Mouse (Mus musculus) neural tube, postnatal 0 days (tissue): ENCODE data around the gene Zfp871. TPM values are rescaled to one million over a fixed set of nuclear protein-coding genes. Genes with fewer than 3 reads are reported as not detected.

ENCODE experiments used
- polyA plus RNA-seq: library from polyadenylated mRNA; unstranded; fragments of >200 nt; fragmentation: Nextera tagmentation; extraction: Ambion mirVana; gene quantifications from 2 replicates; pipeline ENCODE4 v1.2.1, GENCODE M21; 2015

The Zfp871 gene
- 29.8 and 35.1 TPM in 2 replicates for polyA plus RNA-seq

GRCm38 (mm10) chr17:32788094-32788559, at the start of gene Zfp871:
Zfp871 (minus strand) TSS chr17:32788287.

GRCm38 (mm10) chr17:32829540-32830417, 41.7 kb upstream of the Zfp871 start, which contains the start of gene Zfp799:
Zfp799 (minus strand) TSS chr17:32830261.

GRCm38 (mm10) chr17:32809544-32810374, 21.7 kb upstream of the Zfp871 start, which contains the start of gene Zfp811:
Zfp811 (minus strand) TSS chr17:32809931.

Other genes with a start within 250 kb of the Zfp871 start
- 1.0 and 1.1 TPM in 2 replicates for gene Cyp4f37, start 167.0 kb downstream of the Zfp871 start, polyA plus RNA-seq
- 0.15 TPM in 1 of 2 replicates, not detected in the other for gene Cyp4f40, start 129.4 kb downstream of the Zfp871 start, polyA plus RNA-seq
- 3.8 and 4.6 TPM in 2 replicates for gene Cyp4f15, start 102.7 kb downstream of the Zfp871 start, polyA plus RNA-seq
- 20.7 and 24.6 TPM in 2 replicates for gene Zfp811, start 21.6 kb upstream of the Zfp871 start, polyA plus RNA-seq
- 10.5 and 10.8 TPM in 2 replicates for gene Zfp799, start 42.0 kb upstream of the Zfp871 start, polyA plus RNA-seq
- gene Zfp870, start 103.4 kb upstream of the Zfp871 start, polyA plus RNA-seq = 4.1 and 7.3 TPM in 2 replicates
- 0.48 and 0.51 TPM in 2 replicates for gene Cyp4f14, start 129.1 kb upstream of the Zfp871 start, polyA plus RNA-seq
- 10.5 and 11.3 TPM in 2 replicates for gene Cyp4f13, start 159.1 kb upstream of the Zfp871 start, polyA plus RNA-seq
- gene Zfp472, start 177.5 kb upstream of the Zfp871 start, polyA plus RNA-seq = 5.2 and 5.9 TPM in 2 replicates
- gene Zfp952, start 204.8 kb upstream of the Zfp871 start, polyA plus RNA-seq = 11.7 and 13.2 TPM in 2 replicates
- gene Zfp763, start 245.1 kb upstream of the Zfp871 start, polyA plus RNA-seq = 15.2 and 18.3 TPM in 2 replicates